Mouse (Mus musculus) retina, postnatal 1 day (tissue): ENCODE results near the gene Lep.

Experiments used
- DNase-seq: peaks from one replicate; pipeline ENCODE4 v3.0.0-alpha.2; 2012

Gene Lep

DNA sequence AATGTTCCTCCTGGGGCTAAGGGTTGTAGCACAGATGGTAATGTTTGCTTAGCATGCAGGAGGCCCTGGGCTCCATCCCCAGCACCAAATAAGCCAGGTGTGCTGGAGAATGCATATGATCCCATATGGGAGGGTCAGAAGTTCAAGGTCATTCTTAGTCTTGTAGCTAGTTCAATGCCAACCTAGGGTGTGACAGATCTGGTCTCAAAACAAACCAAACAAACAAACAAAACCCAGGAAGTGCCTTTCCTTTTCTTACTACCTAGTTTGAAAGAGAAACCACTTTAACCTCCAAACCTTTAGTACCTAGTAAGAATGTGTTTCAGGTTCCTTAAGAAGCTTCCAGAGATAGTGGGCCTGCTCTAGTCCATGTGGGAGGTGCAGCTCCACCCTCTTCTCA is 58.2 kb downstream of the Lep start:
- no peak for DNase-seq

- DNase-seq: no peak
These were observed 58.9 kb downstream of the Lep start for GRCm38 (mm10) chr6:29118963-29119362.

- no peak for DNase-seq
These were observed 60.0 kb downstream of the Lep start for GRCm38 (mm10) chr6:29119990-29120389.
